Mouse (Mus musculus): ENCODE data around the gene Gas7. TPM values are rescaled to one million over a fixed set of nuclear protein-coding genes. Genes with fewer than 3 reads are reported as not detected.
A peak's percentile ranks its signal among the peaks of the same experiment; 100 is the strongest.

The Gas7 gene
- total RNA-seq, 2 experiments from 2014 or later: 1.3 to 3.4 TPM

- ATAC-seq (replicated peaks; ENCODE audit: low FRiP score, low TSS enrichment, poor library complexity, severe bottlenecking): no peak
These were observed 189.5 kb downstream of the Gas7 start for GRCm38 (mm10) chr11:67644632-67645149.

- peak; percentile 72; the same call in 1 of the 2 replicates for ATAC-seq (replicated peaks; ENCODE audit: low FRiP score, low TSS enrichment, poor library complexity, severe bottlenecking)
These were observed 192.5 kb downstream of the Gas7 start for GRCm38 (mm10) chr11:67647745-67648144.

GRCm38 (mm10) chr11:67648651-67649407 is 193.6 kb downstream of the Gas7 start:
- ATAC-seq (replicated peaks; ENCODE audit: low FRiP score, low TSS enrichment, poor library complexity, severe bottlenecking): no peak

GRCm38 (mm10) chr11:67649971-67650707 is 194.9 kb downstream of the Gas7 start:
- no peak for ATAC-seq (replicated peaks; ENCODE audit: low FRiP score, low TSS enrichment, poor library complexity, severe bottlenecking)

GRCm38 (mm10) chr11:67651731-67652130 is 196.5 kb downstream of the Gas7 start:
- ATAC-seq (replicated peaks; ENCODE audit: low FRiP score, low TSS enrichment, poor library complexity, severe bottlenecking): no peak

- no peak for ATAC-seq (replicated peaks; ENCODE audit: low FRiP score, low TSS enrichment, poor library complexity, severe bottlenecking)
These were observed 197.1 kb downstream of the Gas7 start for GRCm38 (mm10) chr11:67652194-67652892.

- ATAC-seq (replicated peaks; ENCODE audit: low FRiP score, low TSS enrichment, poor library complexity, severe bottlenecking): no peak
These were observed 197.6 kb downstream of the Gas7 start for GRCm38 (mm10) chr11:67652893-67653255.

- no peak for ATAC-seq (replicated peaks; ENCODE audit: low FRiP score, low TSS enrichment, poor library complexity, severe bottlenecking)
These were observed 198.4 kb downstream of the Gas7 start for GRCm38 (mm10) chr11:67653521-67654090.

- no peak for ATAC-seq (replicated peaks; ENCODE audit: low FRiP score, low TSS enrichment, poor library complexity, severe bottlenecking)
These were observed 199.3 kb downstream of the Gas7 start for GRCm38 (mm10) chr11:67654514-67654913.

GRCm38 (mm10) chr11:67655236-67655959 is 200.2 kb downstream of the Gas7 start:
- no peak for ATAC-seq (replicated peaks; ENCODE audit: low FRiP score, low TSS enrichment, poor library complexity, severe bottlenecking)

GRCm38 (mm10) chr11:67656366-67656765 is 201.1 kb downstream of the Gas7 start:
- no peak for ATAC-seq (replicated peaks; ENCODE audit: low FRiP score, low TSS enrichment, poor library complexity, severe bottlenecking)

GRCm38 (mm10) chr11:67656811-67657210 is 201.6 kb downstream of the Gas7 start:
- ATAC-seq (replicated peaks; ENCODE audit: low FRiP score, low TSS enrichment, poor library complexity, severe bottlenecking): no peak

GRCm38 (mm10) chr11:67657685-67658382 is 202.6 kb downstream of the Gas7 start:
- peak; percentile 69; the same call in 1 of the 2 replicates for ATAC-seq (replicated peaks; ENCODE audit: low FRiP score, low TSS enrichment, poor library complexity, severe bottlenecking)

- no peak for ATAC-seq (replicated peaks; ENCODE audit: low FRiP score, low TSS enrichment, poor library complexity, severe bottlenecking)
These were observed 206.2 kb downstream of the Gas7 start for GRCm38 (mm10) chr11:67661465-67661864.

- no peak for ATAC-seq (replicated peaks; ENCODE audit: low FRiP score, low TSS enrichment, poor library complexity, severe bottlenecking)
These were observed 208.2 kb downstream of the Gas7 start for GRCm38 (mm10) chr11:67663437-67663836.

- no peak for ATAC-seq (replicated peaks; ENCODE audit: low FRiP score, low TSS enrichment, poor library complexity, severe bottlenecking)
These were observed 209.0 kb downstream of the Gas7 start for GRCm38 (mm10) chr11:67664261-67664660.

GRCm38 (mm10) chr11:67664918-67665317 is 209.7 kb downstream of the Gas7 start:
- no peak for ATAC-seq (replicated peaks; ENCODE audit: low FRiP score, low TSS enrichment, poor library complexity, severe bottlenecking)

- no peak for ATAC-seq (replicated peaks; ENCODE audit: low FRiP score, low TSS enrichment, poor library complexity, severe bottlenecking)
These were observed 210.9 kb downstream of the Gas7 start for GRCm38 (mm10) chr11:67666129-67666528.
